Mouse (Mus musculus) bone marrow macrophage, adult 2 months (primary cell): ENCODE results near the gene Pde4d.

ENCODE experiments used
- CTCF ChIP-seq: IDR thresholded peaks from 2 replicates; pipeline ENCODE4 v1.5.1; 2012; ENCODE audit warnings: low read depth, mild to moderate bottlenecking, low read length, moderate library complexity
- POLR2A ChIP-seq: IDR thresholded peaks from 2 replicates; pipeline ENCODE4 v1.6.1; 2012; ENCODE audit warnings: mild to moderate bottlenecking, low read depth, low read length, borderline replicate concordance

GRCm38 (mm10) chr13:109677617-109678016, 1227.9 kb downstream of the Pde4d start:
- TF ChIP-seq CTCF = no peak
- no peak for TF ChIP-seq POLR2A
